Mouse (Mus musculus): Measurements from ENCODE around the gene Gm7347.
"Not testable (repeated sequence)": the region's sequence is repeated elsewhere in the genome, so short reads cannot be mapped to it uniquely, and the experiment has no call there.

DNA sequence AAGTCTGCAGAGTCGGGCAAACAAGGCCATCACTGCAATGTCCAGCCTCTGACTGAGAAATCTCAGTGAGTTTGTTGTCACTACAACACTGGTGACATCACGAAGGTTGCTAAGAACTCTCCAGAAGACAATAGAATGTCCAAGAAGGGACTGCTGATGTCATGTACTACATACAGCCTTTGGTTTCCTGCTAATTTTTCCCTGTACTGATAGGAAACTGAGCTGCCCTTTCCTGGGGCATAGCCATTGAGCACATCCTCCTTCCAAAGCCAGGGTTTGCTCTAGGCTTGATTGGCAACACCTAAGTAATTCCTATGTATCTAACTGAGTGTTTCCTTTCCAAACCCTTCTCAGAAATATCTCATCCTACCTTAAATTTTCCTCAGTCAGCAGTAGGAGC, 53.7 kb downstream of the Gm7347 start, which contains the start of gene Gm1979:
- not testable (repeated sequence) for TF ChIP-seq POLR2A (IDR thresholded peaks at IDR 0.05; ENCODE audit: borderline replicate concordance, low read depth, low read length); CTCF (IDR thresholded peaks at IDR 0.05; ENCODE audit: low read depth, low read length)
